Mouse (Mus musculus): ENCODE data around the gene Vsx1.

Gene Vsx1

DNA sequence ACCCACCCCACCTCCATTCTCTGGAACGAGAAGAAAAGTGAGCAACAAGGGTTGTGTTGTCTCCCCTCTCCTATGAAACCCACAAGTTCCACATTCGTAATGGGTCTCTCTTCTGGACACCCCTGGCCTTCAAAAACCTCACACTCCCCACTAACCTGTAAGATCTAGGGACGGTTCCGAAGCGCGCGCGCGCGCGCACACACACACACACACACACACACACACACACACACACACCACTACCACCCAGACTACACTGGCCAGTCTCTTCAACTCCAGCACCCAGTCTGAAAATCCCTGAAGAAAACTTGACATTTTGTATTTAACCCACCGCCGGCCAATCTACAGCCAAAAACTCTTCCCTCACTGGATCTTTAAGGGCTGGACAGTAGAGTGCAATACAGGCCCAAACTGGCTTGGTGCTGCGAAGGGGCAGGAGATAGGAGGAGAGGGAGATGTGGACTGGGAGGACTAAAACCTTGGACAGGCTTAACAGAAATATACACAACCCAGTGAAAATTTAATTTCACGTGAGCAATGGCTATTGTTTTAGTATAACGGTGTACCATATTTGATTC, at the start of gene Vsx1:
TSS of gene Vsx1 (minus strand) at position 138 of the 578 bp plus-strand sequence.
- no peak for DNase-seq (ENCODE audit: low spot score)

DNA sequence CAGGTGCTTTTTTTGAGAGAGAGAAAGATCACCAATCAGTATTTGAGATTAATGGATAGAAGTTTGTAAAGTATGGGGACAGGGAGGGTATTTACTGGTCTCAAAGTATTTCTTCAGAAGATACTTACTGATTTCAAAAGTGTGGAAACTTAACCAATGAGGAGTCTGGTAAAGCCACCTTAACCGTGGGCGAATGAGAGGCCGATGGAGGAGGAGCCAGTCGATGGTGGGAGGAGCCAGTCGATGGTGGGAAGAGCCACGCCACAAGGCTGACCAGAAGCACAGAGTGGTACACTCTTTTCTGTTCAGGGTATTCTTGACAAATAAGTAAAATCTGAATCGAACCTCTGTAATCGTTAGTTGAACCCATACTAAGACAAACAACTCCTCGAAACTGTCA, 48.7 kb upstream of the Vsx1 start:
- no peak for DNase-seq (ENCODE audit: low spot score)

DNA sequence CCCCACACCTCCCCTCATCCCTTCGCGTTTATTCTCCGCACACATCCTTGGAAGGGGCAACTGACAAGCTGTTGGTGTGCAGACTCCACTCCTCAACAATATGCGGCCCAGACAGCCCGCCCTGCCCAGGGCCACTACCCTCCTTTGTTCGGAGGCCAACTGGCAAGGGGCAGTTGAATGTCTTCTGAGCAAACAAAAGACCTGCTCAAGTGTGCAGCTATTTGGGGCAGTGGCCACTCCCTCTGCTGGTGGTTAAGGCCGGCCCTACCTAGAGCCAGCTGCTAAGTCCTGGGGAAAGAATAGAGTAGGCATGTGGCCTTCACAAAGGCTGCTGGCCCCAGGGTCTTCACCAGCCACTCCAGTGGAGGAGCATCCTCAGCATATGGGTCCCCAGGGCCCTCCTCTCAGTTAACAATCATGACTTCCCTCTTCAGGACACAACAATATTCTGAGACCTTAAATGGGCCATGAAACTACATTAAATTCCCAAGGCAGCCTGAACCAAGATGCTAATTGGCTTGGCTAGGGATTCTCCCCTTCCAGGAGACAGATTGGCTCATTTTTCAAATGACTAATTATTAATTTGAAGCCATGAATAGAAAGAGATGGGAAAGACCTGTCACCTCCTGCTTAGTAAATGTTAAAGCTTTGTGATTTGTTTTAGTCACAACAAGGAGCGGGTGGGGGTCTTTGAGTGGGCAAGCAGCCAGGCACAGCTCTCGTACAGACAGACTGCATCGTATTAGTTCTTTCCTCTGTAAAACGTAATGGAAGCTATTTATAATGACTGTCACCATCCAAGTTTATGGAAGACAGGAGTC, 46.8 kb upstream of the Vsx1 start:
- no peak for DNase-seq (ENCODE audit: low spot score)

GRCm38 (mm10) chr2:150712167-150712674, 23.1 kb upstream of the Vsx1 start:
- no peak for DNase-seq (ENCODE audit: low spot score)

DNA sequence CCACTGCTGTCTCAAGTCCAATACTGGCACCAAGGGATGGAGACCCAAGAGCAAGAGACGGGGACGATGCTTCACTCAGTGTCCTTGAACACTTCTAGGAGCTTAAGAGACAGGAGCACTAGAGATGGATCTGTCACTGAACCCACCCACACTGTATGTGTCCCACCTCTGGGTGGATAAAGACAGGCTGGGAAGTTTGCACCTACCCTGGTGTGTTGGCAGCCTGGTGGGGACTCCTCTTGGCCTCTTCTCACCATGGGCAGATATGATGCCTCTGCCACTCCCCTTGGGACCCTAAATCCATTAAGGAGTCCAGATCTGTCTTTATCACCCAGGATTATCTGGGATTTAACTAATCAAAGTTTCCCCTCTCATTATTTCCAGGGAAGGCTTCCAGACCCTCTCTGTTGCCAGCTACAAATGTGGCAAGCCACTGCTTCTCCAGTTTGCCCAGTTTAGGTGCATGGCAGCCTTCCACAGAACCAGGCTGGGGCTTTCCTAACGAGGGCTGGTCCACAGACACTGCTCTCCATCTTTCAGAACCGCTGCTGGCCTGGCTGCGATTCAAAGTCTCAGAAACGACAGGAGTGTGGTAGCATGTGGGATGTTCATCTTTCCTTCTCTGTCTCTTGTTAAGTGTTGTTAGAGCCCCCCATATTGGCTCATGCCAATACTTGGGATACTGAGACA, 2.5 kb upstream of the Vsx1 start:
- DNase-seq (ENCODE audit: low spot score), result no peak

GRCm38 (mm10) chr2:150690216-150690615, 1.1 kb upstream of the Vsx1 start:
- no peak for DNase-seq (ENCODE audit: low spot score)

DNA sequence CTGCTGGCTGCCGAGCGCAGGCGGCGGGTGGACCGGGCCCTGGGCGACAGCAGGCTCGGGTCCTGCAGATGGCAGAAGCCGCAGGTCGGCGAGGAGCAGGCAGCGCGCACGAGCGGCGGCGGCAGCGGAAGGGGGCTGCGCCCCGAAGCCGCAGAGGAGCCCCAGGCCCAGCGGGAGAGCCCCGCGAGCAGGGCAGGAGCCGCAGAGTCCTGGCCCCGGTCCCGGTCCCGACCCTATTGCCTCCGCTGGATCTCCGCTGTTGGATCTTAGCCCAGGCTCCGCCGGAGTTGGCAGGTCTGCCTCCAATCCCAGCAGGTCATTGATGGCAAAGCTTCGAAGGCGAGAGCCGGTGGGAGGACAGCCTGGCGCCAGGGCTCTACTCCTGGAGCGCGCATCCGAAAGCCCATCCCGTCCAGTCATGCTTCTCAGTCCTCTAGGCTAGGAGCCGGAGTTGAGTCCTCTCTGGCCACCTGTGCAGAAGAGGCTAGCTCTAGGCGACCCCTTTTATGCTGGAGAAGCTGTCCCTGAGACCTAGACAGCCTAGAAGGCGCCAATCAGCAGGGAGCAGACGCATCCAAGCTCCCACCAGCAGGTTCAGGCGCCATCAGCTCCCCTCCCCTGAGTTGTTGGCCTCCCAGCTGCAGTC, 496 bp downstream of the Vsx1 start:
- no peak for DNase-seq (ENCODE audit: low spot score)

DNA sequence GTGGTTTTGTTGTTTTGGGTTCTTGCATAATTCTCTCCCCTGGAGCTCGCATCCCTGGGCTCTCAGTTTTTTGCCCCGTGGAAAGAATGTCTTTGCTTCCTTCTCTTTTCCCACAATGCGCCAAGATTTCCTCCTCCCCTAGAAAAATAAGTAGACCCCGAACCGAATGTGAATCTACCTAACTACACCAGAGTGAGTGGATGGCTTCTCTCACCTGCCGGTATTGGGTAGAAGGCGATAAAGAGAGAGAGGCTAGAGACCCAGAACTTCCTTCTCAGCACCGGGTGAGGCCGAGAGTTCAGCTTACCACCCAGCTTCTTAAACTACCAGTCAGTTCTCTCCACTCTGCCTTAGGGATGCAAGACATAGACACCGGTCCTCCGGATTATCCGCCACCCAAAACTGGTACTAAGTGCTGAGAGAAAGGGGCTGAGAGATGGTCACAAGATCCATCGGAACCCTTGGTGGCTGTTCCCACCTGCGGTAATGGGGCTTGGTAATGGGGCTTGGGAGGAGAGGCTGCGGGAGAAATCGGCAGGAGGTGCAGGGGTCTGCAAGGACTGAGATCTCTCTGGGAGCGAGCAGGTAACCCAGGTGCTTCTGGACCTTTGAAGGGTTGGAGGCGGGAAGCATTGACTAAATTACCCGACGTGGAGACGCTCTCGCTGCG, 1.2 kb downstream of the Vsx1 start:
- DNase-seq (ENCODE audit: low spot score), result no peak

DNA sequence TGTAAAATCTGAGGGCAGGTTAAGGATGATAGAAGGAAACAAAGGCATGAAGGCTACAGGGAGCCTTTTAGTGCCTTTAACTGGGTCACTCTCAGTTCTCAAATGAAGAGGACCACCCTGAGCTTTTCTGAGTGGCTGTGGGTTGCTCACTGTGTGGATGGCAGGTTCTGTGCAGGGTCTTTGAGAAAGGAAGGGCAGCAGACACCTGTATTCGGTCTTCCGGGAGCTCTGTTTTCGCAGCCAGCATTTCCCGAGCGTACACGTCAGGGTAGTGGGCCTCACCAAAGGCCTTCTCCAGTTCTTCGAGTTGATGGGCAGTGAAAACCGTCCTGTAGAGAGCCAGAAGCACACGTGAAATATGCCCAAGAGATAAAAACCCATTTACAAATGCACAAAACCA, 3.8 kb downstream of the Vsx1 start:
- DNase-seq (ENCODE audit: low spot score), result no peak

DNA sequence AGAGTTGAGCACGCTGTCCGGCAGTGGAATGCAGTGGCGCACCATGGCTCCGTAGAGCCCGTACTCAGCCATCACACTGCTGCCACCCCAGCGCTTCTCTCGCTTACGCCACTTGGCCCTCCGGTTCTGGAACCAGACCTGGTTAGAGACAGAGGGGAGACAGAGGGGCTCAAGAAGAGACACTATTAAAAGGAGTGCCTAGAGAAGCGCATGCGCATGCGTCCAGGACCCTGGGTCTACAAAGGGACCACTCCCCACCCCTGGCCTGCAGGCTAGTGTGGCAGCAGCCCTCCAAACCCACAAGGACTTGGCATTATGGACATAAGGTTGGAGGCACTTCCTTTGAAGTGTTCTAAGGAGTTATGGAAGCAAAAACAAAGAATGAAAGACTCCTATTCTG, 4.7 kb downstream of the Vsx1 start:
- no peak for DNase-seq (ENCODE audit: low spot score)

DNA sequence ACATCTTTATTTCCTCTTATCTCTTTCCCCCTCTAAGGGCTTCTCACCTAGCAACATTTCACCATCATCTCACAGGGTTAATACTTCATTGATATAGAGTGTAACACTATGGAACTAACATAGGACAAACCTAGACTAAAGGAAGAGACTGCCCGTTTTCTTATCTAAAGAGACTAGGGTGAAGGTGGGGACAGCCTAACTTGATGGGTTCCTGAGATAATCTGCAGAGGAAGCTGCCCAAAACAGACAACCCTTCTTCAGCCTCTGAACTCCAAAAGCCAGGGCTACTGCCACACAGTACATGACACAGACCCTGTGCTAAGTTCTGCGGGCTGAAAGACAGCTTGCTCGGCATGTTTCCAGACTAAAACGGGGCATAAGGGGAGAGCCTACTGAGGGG, 7.6 kb downstream of the Vsx1 start:
- no peak for DNase-seq (ENCODE audit: low spot score)

DNA sequence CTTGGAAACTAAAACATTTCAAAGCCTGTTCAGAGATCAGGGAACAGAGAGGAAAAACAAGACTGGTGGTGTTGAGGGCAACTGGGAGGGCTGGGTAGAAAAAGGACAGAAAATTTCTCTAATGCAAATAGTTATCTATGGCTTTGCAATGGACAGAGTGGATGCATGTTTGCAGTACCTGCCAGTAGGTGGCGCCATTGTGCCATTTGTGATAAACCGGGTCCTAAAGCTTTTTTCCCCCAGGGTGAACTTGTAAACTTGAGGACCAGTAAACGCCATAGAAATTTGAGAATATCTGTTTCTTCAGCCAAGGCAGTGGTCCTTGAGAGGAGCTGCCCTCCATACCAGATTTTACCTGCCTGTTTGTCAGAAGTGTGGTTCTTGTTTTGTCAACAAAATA, 10.8 kb downstream of the Vsx1 start:
- peak; percentile 56 for DNase-seq (ENCODE audit: low spot score)

- no peak for DNase-seq (ENCODE audit: low spot score)
These were observed 13.6 kb downstream of the Vsx1 start for GRCm38 (mm10) chr2:150675525-150675924.

- peak; percentile 72 for DNase-seq (ENCODE audit: low spot score)
These were observed 14.3 kb downstream of the Vsx1 start for GRCm38 (mm10) chr2:150674900-150675299.

DNA sequence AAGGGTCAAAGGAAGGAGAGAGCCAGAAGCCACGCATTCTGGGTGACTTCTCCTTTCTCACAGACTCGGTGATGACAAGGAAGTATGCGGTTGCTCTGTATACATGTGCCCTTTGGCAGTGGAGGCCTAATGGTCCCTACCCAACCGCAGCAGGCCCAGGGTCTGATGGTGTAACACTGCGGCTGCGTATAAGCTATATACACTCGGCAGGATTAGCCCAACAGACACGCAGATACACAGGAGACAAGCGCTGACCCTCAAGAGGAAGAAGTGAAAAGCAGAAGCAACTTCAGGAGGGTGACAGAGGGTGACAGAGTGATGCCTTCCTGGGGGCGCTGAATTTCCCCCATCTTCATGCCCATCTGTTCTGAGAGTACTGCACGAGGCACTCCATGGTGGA, 15.2 kb downstream of the Vsx1 start:
- DNase-seq (ENCODE audit: low spot score), result no peak

- DNase-seq (ENCODE audit: low spot score), result no peak
These were observed 17.4 kb downstream of the Vsx1 start for GRCm38 (mm10) chr2:150671609-150672290.

- DNase-seq (ENCODE audit: low spot score), result no peak
These were observed 18.2 kb downstream of the Vsx1 start for GRCm38 (mm10) chr2:150670926-150671325.

DNA sequence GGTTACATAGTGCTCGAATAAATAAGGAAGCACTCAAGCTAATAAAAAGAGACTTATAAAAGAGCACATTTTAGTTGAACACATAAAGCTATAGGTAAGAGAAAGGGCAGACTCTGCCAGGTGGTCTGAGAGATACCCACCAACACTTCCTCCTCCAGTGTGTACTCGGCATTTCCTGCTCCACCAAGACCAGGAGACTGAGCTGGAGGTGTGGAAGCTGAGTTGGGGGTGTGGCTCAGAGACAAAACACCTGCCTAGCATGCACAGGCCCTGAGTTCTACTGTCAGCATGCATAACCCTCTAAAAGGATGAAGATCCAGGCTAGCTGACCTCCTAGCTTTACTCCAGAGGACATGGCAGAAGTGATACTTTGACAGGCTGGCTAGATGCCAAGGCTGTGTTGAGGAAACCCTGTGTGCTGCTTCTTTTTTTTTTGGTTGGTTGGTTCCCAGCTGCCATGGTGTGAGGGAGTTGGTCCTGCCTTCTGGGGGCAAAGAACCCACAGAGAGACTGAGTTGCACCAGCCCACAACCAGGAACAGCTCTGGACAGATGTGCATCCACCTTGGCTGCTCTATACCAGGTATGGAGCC, 19.6 kb downstream of the Vsx1 start:
- no peak for DNase-seq (ENCODE audit: low spot score)

DNA sequence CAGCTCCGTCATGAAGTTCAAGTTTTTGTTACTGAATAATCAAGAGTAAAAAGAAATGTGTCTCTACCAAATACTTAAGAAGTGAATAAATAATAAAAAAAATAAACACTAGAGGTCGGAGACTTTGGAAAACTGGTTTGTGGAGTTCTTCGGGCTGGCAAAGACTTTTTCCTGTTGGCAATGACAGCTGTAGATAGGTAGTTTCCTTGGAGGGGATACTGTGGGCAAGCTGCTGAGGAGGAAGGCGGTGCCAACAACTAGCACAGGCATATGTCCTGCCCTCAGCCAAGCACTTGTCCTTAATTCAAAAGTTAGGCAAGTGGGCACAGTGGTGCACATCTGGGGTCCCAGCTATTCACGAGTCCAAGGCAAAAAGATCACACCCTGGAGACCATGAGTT, 20.2 kb downstream of the Vsx1 start:
- DNase-seq (ENCODE audit: low spot score), result no peak

GRCm38 (mm10) chr2:150667820-150668766, 21.1 kb downstream of the Vsx1 start, which contains the start of gene Acss1:
Acss1 (minus strand) TSS chr2:150668500.
- DNase-seq (ENCODE audit: low spot score), result peak; percentile 82

All from yolk sac, embryonic 10.5 days (tissue).